Mouse (Mus musculus) MN1 (cell line): ENCODE data around the gene Olfr305.
"Not testable (repeated sequence)": the region's sequence is repeated elsewhere in the genome, so short reads cannot be mapped to it uniquely, and the experiment has no call there.

Experiments used
- DNase-seq: peaks from one replicate; pipeline ENCODE4 v3.0.0-alpha.2; 2016; ENCODE audit warnings: low spot score

The Olfr305 gene

GRCm38 (mm10) chr7:86366828-86367227 lies at the start of gene Olfr305:
Gene Olfr305, minus strand, starts transcription at chr7:86366928.
- no peak for DNase-seq

- DNase-seq, result no peak
These were observed 36.8 kb upstream of the Olfr305 start, which contains the start of gene Olfr301 for GRCm38 (mm10) chr7:86403546-86403945. Gene Olfr301, plus strand, starts transcription at chr7:86403846.

DNA sequence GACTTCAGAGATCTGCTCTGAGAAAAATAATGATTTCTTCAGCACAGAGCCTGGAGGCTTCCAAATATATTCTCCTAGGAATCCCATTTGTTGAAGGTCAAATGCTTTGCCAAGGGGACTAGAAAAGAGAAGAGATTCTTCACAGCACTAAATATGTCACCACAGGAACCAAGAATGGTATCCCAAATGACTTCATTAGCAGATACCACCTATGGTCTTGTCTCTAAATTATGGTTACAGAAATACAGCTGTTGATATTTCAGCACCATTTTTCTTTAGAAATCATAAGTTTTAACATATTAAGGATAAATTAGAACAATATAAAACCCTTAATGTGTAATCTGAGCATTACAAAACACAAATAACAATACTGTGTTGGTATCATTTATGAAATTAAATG lies 31.0 kb upstream of the Olfr305 start, which contains the start of gene Olfr303:
TSS of gene Olfr303 (minus strand) at position 101 of the 400 bp plus-strand sequence.
- DNase-seq, result no peak

- no peak for DNase-seq
These were observed 19.8 kb upstream of the Olfr305 start, which contains the start of gene Olfr304 for GRCm38 (mm10) chr7:86386558-86386957. Gene Olfr304, minus strand, starts transcription at chr7:86386658.

DNA sequence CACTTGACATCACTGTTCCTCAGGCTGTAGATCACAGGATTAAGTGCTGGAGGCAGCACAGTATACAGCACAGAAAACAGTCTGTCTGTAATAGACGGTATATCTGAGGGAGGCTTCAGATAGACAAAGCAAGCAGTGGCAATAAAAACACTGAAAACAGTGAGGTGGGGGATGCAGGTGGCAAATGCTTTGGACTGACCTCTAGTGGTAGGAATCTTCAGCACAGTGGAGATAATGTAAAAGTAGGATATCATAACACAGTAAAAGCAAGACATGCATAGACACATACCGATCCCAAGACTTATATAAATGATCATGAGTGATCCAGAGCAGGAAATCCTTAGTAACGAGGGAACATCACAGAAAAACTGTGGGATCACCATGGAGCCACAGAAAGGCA lies 19.0 kb upstream of the Olfr305 start:
- no peak for DNase-seq

DNA sequence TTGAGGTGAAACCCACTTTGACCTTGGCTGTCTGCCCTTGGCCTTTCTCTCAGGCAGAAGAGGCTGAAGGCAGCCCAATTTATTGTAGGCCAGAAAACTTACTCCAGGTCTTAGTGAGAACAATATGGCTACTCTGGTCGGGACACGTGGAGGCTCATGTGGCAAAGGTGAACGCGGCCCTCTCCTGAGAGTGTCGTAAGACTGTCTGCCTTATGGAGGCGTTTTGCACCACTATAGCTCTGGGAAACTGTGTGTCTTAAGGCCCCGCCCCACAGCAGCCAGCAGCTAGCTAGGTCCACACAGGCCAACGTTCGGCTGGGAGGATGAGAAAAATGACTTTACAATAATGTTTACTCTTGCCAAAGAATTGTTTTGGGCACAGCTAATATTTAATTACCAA lies 20.4 kb downstream of the Olfr305 start:
- not testable (repeated sequence) for DNase-seq

DNA sequence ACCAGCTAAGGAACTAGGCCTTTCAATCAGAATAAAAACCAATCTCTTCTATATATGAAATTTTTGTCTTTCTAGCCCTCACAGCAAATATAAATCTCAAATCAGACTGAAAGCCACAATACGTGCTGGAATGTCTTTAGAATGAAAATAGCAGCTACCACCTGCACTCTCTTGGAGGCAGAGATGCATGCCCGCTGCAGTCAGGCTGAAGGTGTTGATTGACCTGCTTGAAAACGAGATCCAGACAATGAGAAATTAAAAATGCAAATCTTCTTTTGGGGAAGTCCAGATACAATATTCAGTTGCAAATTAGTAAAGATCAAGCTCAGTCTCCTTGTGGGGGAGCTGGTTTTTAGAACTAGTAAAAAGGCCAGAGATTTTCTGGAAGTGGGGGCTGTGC lies 22.5 kb downstream of the Olfr305 start:
- DNase-seq, result no peak

- DNase-seq, result no peak
These were observed 23.7 kb downstream of the Olfr305 start for GRCm38 (mm10) chr7:86342881-86343565.

- DNase-seq, result no peak
These were observed 29.2 kb downstream of the Olfr305 start, which contains the start of gene Olfr307 for GRCm38 (mm10) chr7:86337486-86337885. Gene Olfr307, minus strand, starts transcription at chr7:86337586.

GRCm38 (mm10) chr7:86325530-86325929 lies 41.2 kb downstream of the Olfr305 start, which contains the start of gene Olfr308:
Gene Olfr308, minus strand, starts transcription at chr7:86325630.
- no peak for DNase-seq

DNA sequence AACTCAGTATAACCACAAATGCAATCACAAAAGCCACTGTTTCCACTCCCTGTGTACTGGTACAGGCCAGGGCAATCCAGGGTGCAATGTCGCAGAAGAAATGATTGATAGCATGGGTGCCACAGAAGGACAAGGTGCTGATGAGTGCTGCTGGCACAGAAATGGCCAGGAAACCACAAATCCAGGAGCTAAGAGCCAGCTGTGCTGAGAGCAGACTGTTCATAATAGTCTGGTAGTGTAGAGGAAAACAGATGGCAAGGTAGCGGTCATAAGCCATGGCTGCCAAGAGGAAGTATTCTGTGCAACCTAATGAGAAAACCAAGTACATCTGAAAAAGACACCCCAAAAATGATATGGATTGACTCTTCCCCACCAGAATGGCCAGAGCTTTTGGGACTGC lies 45.4 kb downstream of the Olfr305 start:
- no peak for DNase-seq

GRCm38 (mm10) chr7:86313608-86314007 lies 53.1 kb downstream of the Olfr305 start, which contains the start of gene Olfr309:
Gene Olfr309, minus strand, starts transcription at chr7:86313708.
- DNase-seq, result no peak
